Mouse (Mus musculus): ENCODE data around the gene Dmbt1. TPM values are rescaled to one million over a fixed set of nuclear protein-coding genes. Genes with fewer than 3 reads are reported as not detected.

Dmbt1 gene
- polyA plus RNA-seq (2012; rRNA removed) (not detected in 2 replicates), polyA plus RNA-seq (2014; fragmentation: Nextera tagmentation; extraction: Ambion mirVana) (not detected in 2 replicates)

- 51% methylated on average over 5 of the region's 5 CpGs for WGBS (ENCODE audit: insufficient replicate concordance)
- ATAC-seq (ENCODE audit: insufficient read depth): no peak
- no peaks in the 10 kb centered on the region for H3K4me1 ChIP-seq (replicated peaks; ENCODE audit: control insufficient read depth in 2 of 2, insufficient read depth in 2 of 2, low read length in 1 of 2)
- DNase-seq (ENCODE audit: low read depth in 3 of 3, low spot score in 3 of 3): no peak
- H3K9me3 ChIP-seq (ENCODE audit: control insufficient read depth, low read length): no peaks in the 10 kb centered on the region
- H3K9ac ChIP-seq (replicated peaks): no peak within 1 kb of the TSS
- no peaks in the 10 kb centered on the region for H3K36me3 ChIP-seq (replicated peaks; ENCODE audit: control insufficient read depth, insufficient read depth, low read depth)
- H3K4me3 ChIP-seq (ENCODE audit: insufficient read depth in 1 of 2, low read depth in 2 of 2, low read length in 2 of 2): no peak within 1 kb of the TSS
- H3K27me3 ChIP-seq (ENCODE audit: control insufficient read depth, insufficient read depth, low read length): no peaks in the 10 kb centered on the region
- TF ChIP-seq EP300 (IDR thresholded peaks at IDR 0.05; ENCODE audit: low read depth) (no peak), CTCF (IDR thresholded peaks at IDR 0.05; ENCODE audit: low read depth) (no peak)
- H3K27ac ChIP-seq: no peak within 1 kb of the TSS
- no peak within 1 kb of the TSS for H3K4me2 ChIP-seq (ENCODE audit: low read depth)
Measured at GRCm38 (mm10) chr7:131031755-131032154, at the start of gene Dmbt1. TSS of gene Dmbt1 (plus strand) at chr7:131032053.

- Histone ChIP-seq H3K9ac (replicated peaks) (no peak overlapping the region), H3K4me1 (replicated peaks; ENCODE audit: control insufficient read depth in 2 of 2, insufficient read depth in 2 of 2, low read length in 1 of 2) (no peaks in the 10 kb centered on the region), H3K4me2 (ENCODE audit: low read depth) (no peak overlapping the region), H3K27me3 (ENCODE audit: control insufficient read depth, insufficient read depth, low read length) (no peaks in the 10 kb centered on the region), H3K4me3 (ENCODE audit: insufficient read depth in 1 of 2, low read depth in 2 of 2, low read length in 2 of 2) (no peak overlapping the region), H3K9me3 (ENCODE audit: control insufficient read depth, low read length) (no peaks in the 10 kb centered on the region), H3K27ac (no peak overlapping the region), H3K36me3 (replicated peaks; ENCODE audit: control insufficient read depth, insufficient read depth, low read depth) (no peaks in the 10 kb centered on the region)
- ATAC-seq (ENCODE audit: insufficient read depth) (no peak), DNase-seq (ENCODE audit: low read depth in 3 of 3, low spot score in 3 of 3) (no peak)
- TF ChIP-seq CTCF (IDR thresholded peaks at IDR 0.05; ENCODE audit: low read depth) (no peak), EP300 (IDR thresholded peaks at IDR 0.05; ENCODE audit: low read depth) (no peak)
- 52% methylated on average over 4 of the region's 4 CpGs for WGBS (ENCODE audit: insufficient replicate concordance)
Measured at GRCm38 (mm10) chr7:130982371-130982770, 49.5 kb upstream of the Dmbt1 start.

- 55% methylated on average over 3 of the region's 3 CpGs for WGBS (ENCODE audit: insufficient replicate concordance)
- H3K4me3 ChIP-seq (ENCODE audit: insufficient read depth in 1 of 2, low read depth in 2 of 2, low read length in 2 of 2): no peak overlapping the region
- TF ChIP-seq EP300 (IDR thresholded peaks at IDR 0.05; ENCODE audit: low read depth) (no peak), CTCF (IDR thresholded peaks at IDR 0.05; ENCODE audit: low read depth) (no peak)
- no peak for ATAC-seq (ENCODE audit: insufficient read depth)
- H3K4me1 ChIP-seq (replicated peaks; ENCODE audit: control insufficient read depth in 2 of 2, insufficient read depth in 2 of 2, low read length in 1 of 2): no peaks in the 10 kb centered on the region
- H3K36me3 ChIP-seq (replicated peaks; ENCODE audit: control insufficient read depth, insufficient read depth, low read depth): no peaks in the 10 kb centered on the region
- no peaks in the 10 kb centered on the region for H3K27me3 ChIP-seq (ENCODE audit: control insufficient read depth, insufficient read depth, low read length)
- H3K27ac ChIP-seq: no peak overlapping the region
- no peak for DNase-seq (ENCODE audit: low read depth in 3 of 3, low spot score in 3 of 3)
- H3K4me2 ChIP-seq (ENCODE audit: low read depth): no peak overlapping the region
- no peaks in the 10 kb centered on the region for H3K9me3 ChIP-seq (ENCODE audit: control insufficient read depth, low read length)
- H3K9ac ChIP-seq (replicated peaks): no peak overlapping the region
Measured at GRCm38 (mm10) chr7:130982881-130983280, 49.0 kb upstream of the Dmbt1 start.

- no peaks in the 10 kb centered on the region for H3K9me3 ChIP-seq (ENCODE audit: control insufficient read depth, low read length)
- 76% methylated on average over 7 of the region's 7 CpGs for WGBS (ENCODE audit: insufficient replicate concordance)
- no peak for DNase-seq (ENCODE audit: low read depth in 3 of 3, low spot score in 3 of 3)
- ATAC-seq (ENCODE audit: insufficient read depth): no peak
- H3K4me2 ChIP-seq (ENCODE audit: low read depth): no peak overlapping the region
- no peak overlapping the region for H3K27ac ChIP-seq
- H3K4me3 ChIP-seq (ENCODE audit: insufficient read depth in 1 of 2, low read depth in 2 of 2, low read length in 2 of 2): no peak overlapping the region
- H3K36me3 ChIP-seq (replicated peaks; ENCODE audit: control insufficient read depth, insufficient read depth, low read depth): no peaks in the 10 kb centered on the region
- no peak overlapping the region for H3K9ac ChIP-seq (replicated peaks)
- no peaks in the 10 kb centered on the region for H3K27me3 ChIP-seq (ENCODE audit: control insufficient read depth, insufficient read depth, low read length)
- no peak for TF ChIP-seq EP300 (IDR thresholded peaks at IDR 0.05; ENCODE audit: low read depth)
- TF ChIP-seq CTCF (IDR thresholded peaks at IDR 0.05; ENCODE audit: low read depth): no peak
- H3K4me1 ChIP-seq (replicated peaks; ENCODE audit: control insufficient read depth in 2 of 2, insufficient read depth in 2 of 2, low read length in 1 of 2): no peaks in the 10 kb centered on the region
Measured at GRCm38 (mm10) chr7:130984294-130984693, 47.6 kb upstream of the Dmbt1 start.

GRCm38 (mm10) chr7:130985193-130985592 lies 46.7 kb upstream of the Dmbt1 start:
- H3K27ac ChIP-seq: no peak overlapping the region
- TF ChIP-seq CTCF (IDR thresholded peaks at IDR 0.05; ENCODE audit: low read depth) (no peak), EP300 (IDR thresholded peaks at IDR 0.05; ENCODE audit: low read depth) (no peak)
- 73% methylated on average over 12 of the region's 12 CpGs for WGBS (ENCODE audit: insufficient replicate concordance)
- H3K36me3 ChIP-seq (replicated peaks; ENCODE audit: control insufficient read depth, insufficient read depth, low read depth): no peaks in the 10 kb centered on the region
- no peak overlapping the region for H3K9ac ChIP-seq (replicated peaks)
- no peak overlapping the region for H3K4me3 ChIP-seq (ENCODE audit: insufficient read depth in 1 of 2, low read depth in 2 of 2, low read length in 2 of 2)
- no peak overlapping the region for H3K4me2 ChIP-seq (ENCODE audit: low read depth)
- no peak for ATAC-seq (ENCODE audit: insufficient read depth)
- no peaks in the 10 kb centered on the region for H3K27me3 ChIP-seq (ENCODE audit: control insufficient read depth, insufficient read depth, low read length)
- H3K4me1 ChIP-seq (replicated peaks; ENCODE audit: control insufficient read depth in 2 of 2, insufficient read depth in 2 of 2, low read length in 1 of 2): no peaks in the 10 kb centered on the region
- no peaks in the 10 kb centered on the region for H3K9me3 ChIP-seq (ENCODE audit: control insufficient read depth, low read length)
- DNase-seq (ENCODE audit: low read depth in 3 of 3, low spot score in 3 of 3): no peak

Measured in liver, embryonic 14.5 days (tissue).